Mouse (Mus musculus) megakaryocyte, embryonic 14.5 days (primary cell): ENCODE data around the gene Tmem63c.

Experiments used
- FLI1 ChIP-seq: IDR thresholded peaks from 2 replicates; pipeline ENCODE4 v1.6.1; 2012; ENCODE audit warnings: low read length, inconsistent platforms, mixed read lengths
- GATA1 ChIP-seq: IDR thresholded peaks from 3 replicates; pipeline ENCODE4 v1.6.1; 2012; ENCODE audit warnings: mixed read lengths, low read length, inconsistent platforms, borderline replicate concordance

GRCm38 (mm10) chr12:87026871-87027240 lies 5.7 kb downstream of the Tmem63c start:
- TF ChIP-seq GATA1 (no peak), FLI1 (no peak)
